Mouse (Mus musculus): ENCODE results near the gene Rapgef4.

DNA sequence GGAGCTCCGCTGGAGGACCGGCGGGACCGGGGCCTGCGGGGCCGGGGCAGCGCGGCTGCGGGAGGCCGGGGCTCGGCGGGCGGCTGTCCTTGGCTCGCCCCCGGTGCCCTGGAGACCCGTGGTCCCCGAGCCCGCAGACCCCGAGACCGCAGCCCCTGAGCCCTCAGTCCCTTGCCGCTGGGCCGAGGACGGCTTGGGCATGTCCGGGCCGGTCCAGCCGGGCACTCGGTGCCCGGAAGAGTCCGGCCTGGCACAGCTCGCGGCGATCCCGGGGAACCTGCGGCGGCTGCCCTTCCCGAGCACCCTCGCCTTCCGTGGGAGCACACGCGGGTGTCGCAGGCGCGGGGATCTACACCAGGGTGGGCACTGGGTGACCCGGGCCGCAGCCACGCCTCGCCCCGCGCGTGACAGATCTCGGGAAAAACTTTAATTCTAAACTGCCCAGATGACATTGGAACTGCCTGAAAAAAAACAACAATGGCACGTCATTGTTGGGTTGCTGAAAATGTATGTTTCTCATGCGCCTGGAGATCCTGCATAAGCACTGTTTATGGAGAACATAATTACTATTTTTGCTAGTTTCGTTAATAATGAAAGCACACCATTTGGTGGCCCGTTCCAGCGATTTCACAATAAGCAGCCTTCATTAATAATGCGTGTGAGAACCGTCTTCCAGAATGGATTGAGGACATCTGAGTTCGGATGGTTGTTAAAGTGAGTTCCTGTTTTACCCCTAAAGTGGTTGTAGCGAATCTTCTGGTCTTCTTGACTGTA, 305.0 kb downstream of the Rapgef4 start:
- TF ChIP-seq POLR2A (IDR thresholded peaks at IDR 0.05; ENCODE audit: control insufficient read depth, low read depth, low read length) (no peak), CTCF (IDR thresholded peaks at IDR 0.05; ENCODE audit: control insufficient read depth, insufficient read depth, insufficient replicate concordance, low read depth, low read length) (no peak)
